Mouse (Mus musculus): ENCODE results near the gene Pah. TPM values are rescaled to one million over a fixed set of nuclear protein-coding genes. Genes with fewer than 3 reads are reported as not detected.

The Pah gene
- polyA plus RNA-seq, 1 experiment, result not detected

DNA sequence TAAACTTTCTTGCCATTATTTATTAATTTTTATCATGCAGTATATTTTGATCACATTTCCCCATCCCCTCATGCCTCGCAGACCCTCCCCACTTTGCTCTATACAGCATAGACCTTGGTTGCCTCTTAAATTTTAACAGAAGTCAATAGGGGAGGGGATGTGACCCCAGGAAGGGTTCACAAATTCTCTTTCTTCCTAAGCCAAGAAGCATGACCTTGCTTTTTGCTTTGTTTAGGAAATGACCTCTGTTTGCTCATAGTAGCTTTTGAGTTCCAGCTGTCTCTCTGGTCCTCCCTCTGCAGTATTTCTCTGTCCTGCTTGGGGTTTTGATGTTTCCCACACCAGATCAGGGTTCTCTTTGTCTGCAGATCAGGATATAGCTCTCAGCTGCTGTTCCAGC, 12.6 kb downstream of the Pah start:
- no peak for TF ChIP-seq POLR2A (IDR thresholded peaks at IDR 0.05; ENCODE audit: insufficient read depth, low read depth, low read length)
- no peak for TF ChIP-seq CTCF (IDR thresholded peaks at IDR 0.05; ENCODE audit: insufficient read depth, low read depth, low read length)
- WGBS, result 87% methylated on average over 1 of the region's 1 CpGs
- no peak overlapping the region for H3K27ac ChIP-seq (ENCODE audit: insufficient read depth, low read depth, low read length)
- no peak overlapping the region for H3K4me3 ChIP-seq (ENCODE audit: insufficient read depth, low read depth, low read length)
- H3K4me1 ChIP-seq (ENCODE audit: control insufficient read depth, insufficient read depth, low read length), result no peaks in the 10 kb centered on the region

DNA sequence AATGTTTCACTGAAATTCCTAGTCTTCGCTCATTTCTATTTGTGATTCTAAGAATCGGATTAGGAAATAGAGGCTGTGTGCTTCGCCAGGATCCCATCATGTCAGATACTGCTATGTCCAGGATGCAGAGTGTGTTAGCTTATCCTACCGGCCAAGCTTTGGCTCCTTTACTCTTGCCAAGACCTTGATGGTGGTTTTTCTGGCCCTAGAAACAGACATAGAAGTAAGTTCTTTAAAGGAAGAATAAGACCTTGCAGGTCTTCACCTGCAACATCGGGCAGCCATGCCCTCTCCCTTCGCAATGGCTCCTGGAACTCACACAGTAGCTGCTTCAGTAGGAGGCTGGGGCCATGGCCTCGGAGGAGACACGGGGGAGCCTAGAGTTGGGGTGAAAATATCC, 24.2 kb downstream of the Pah start:
- no peaks in the 10 kb centered on the region for H3K4me1 ChIP-seq (ENCODE audit: control insufficient read depth, insufficient read depth, low read length)
- 93% methylated on average over 8 of the region's 8 CpGs for WGBS

DNA sequence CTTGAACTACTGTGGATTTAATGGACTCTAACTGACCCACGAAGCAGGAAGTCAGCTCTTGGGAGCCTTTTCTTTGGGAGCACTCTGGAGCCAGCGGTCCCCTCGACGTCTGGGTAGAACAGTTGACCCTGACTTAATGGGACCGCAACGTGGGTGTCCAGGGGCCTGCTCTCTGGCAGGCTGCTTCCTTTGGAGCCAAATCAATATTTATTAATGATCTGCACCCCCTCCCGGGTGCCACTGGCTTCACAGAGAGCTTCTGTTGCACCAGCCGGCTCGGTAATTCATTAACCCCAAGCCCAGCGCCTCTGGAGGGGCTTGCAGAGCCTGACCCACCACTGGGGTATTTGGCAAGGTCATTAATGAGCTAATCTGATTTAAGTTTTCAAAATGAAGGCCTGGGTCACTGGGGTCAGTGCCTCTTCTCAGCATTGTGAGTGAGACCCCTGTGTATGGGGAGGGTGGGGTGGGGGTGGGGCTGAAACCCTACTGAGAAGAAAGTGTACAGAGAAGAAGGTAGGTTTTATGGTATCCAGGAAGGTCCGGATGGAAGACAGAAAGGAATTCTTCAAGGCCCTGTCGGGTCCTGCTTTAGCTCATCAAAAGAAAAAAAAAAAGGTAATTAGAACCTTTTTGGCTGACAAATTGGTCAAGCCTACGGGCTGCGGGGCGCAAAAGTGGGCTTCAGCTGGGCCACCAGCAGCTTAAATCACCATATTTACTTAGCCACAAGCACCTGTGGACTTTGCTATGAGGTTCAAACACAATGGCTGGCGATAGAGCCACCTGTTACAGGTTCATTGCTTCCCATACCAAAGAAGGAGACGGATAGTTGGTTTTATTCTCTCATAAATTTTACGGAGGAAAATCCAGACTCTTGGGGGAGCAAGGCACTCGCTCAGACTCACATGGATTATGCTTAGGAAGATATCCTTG, 25.0 kb downstream of the Pah start:
- Histone ChIP-seq H3K4me3 (ENCODE audit: insufficient read depth, low read depth, low read length) (no peak overlapping the region), H3K27ac (ENCODE audit: insufficient read depth, low read depth, low read length) (no peak overlapping the region), H3K4me1 (ENCODE audit: control insufficient read depth, insufficient read depth, low read length) (no peaks in the 10 kb centered on the region)
- 50% methylated on average over 19 of the region's 19 CpGs for WGBS
- no peak for TF ChIP-seq POLR2A (IDR thresholded peaks at IDR 0.05; ENCODE audit: insufficient read depth, low read depth, low read length)

More for the DNA sequence above, 24.2 kb downstream of the Pah start:
- no peak overlapping the region for H3K4me3 ChIP-seq (ENCODE audit: insufficient read depth, low read depth, low read length)
- H3K27ac ChIP-seq (ENCODE audit: insufficient read depth, low read depth, low read length), result no peak overlapping the region
- no peak for TF ChIP-seq CTCF (IDR thresholded peaks at IDR 0.05; ENCODE audit: insufficient read depth, low read depth, low read length)
- TF ChIP-seq POLR2A (IDR thresholded peaks at IDR 0.05; ENCODE audit: insufficient read depth, low read depth, low read length), result no peak

GRCm38 (mm10) chr10:87552726-87553125, 31.1 kb downstream of the Pah start:
- Histone ChIP-seq H3K4me3 (ENCODE audit: insufficient read depth, low read depth, low read length) (no peak overlapping the region), H3K4me1 (ENCODE audit: control insufficient read depth, insufficient read depth, low read length) (no peaks in the 10 kb centered on the region), H3K27ac (ENCODE audit: insufficient read depth, low read depth, low read length) (no peak overlapping the region)
- 0 out of 2 replicates have a peak, but pooled peaks have one; percentile 24 for TF ChIP-seq CTCF (IDR thresholded peaks at IDR 0.05; ENCODE audit: insufficient read depth, low read depth, low read length)
- TF ChIP-seq POLR2A (IDR thresholded peaks at IDR 0.05; ENCODE audit: insufficient read depth, low read depth, low read length), result no peak
- WGBS, result 32% methylated on average over 8 of the region's 8 CpGs

DNA sequence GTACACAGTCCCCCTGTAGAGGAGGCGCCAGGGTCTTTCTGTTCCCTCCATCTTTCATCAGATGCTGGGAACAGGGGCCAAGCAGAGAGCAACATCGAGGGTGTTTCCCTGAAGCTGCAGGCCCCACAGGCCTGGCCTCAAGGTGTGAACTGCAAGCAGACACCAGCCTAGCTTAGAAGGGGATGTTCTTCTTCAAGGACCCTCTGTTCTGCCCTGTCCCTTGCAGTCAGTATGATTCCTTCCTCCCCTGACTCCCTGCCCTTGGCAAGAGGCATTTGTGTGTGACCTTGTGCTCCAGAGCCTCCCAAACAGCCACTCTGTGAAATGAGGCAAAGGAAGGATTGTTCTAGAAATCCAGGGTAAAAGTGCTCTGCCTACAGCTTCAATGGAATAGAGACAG, 34.8 kb downstream of the Pah start:
- no peaks in the 10 kb centered on the region for H3K4me1 ChIP-seq (ENCODE audit: control insufficient read depth, insufficient read depth, low read length)
- TF ChIP-seq POLR2A (IDR thresholded peaks at IDR 0.05; ENCODE audit: insufficient read depth, low read depth, low read length) (no peak), CTCF (IDR thresholded peaks at IDR 0.05; ENCODE audit: insufficient read depth, low read depth, low read length) (no peak)
- no peak overlapping the region for H3K4me3 ChIP-seq (ENCODE audit: insufficient read depth, low read depth, low read length)
- no peak overlapping the region for H3K27ac ChIP-seq (ENCODE audit: insufficient read depth, low read depth, low read length)
- 88% methylated on average over 2 of the region's 2 CpGs for WGBS

DNA sequence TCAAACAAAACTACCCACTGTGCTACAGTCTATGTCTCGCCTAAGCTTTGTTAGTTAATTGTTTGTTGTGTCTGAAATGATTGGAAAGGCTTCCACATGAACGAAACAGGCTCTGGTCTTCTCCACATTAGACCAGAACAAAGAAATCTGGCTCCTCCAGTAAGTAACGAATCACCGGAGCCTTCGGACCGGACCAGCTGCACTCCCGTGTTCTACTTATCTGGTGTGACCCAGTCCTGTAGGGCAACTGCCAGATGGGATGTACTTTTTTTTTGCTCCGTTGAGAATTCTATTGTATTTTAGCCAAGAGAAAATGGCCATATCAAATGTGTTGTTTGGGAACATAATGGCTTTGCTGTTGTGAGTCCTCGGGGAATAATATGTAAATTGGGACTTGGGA, 42.2 kb downstream of the Pah start:
- Histone ChIP-seq H3K27ac (ENCODE audit: insufficient read depth, low read depth, low read length) (no peak overlapping the region), H3K4me1 (ENCODE audit: control insufficient read depth, insufficient read depth, low read length) (no peaks in the 10 kb centered on the region), H3K4me3 (ENCODE audit: insufficient read depth, low read depth, low read length) (no peak overlapping the region)
- WGBS, result 44% methylated on average over 9 of the region's 9 CpGs
- no peak for TF ChIP-seq POLR2A (IDR thresholded peaks at IDR 0.05; ENCODE audit: insufficient read depth, low read depth, low read length)
- TF ChIP-seq CTCF (IDR thresholded peaks at IDR 0.05; ENCODE audit: insufficient read depth, low read depth, low read length), result no peak

DNA sequence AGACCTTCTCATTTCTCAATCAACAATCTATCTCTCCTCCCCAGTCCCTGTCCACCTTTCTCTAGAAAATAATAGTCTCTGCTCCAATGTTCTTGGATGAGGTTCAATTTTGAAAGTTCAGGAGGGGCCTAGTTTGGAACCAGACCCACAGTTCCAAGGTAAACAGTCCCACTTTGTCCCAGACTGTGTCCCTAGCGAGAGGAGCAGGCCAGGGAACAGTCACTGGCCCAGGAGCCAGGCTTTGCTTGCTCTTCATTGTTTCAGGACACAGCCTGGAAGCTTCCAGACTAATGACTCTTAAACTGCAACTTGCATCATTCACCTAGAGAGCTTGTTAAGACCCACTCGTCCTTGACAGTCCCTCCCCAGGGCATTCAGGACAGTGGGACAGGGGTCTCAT, 44.1 kb downstream of the Pah start:
- H3K27ac ChIP-seq (ENCODE audit: insufficient read depth, low read depth, low read length), result no peak overlapping the region
- WGBS, result 78% methylated on average over 2 of the region's 2 CpGs
- no peaks in the 10 kb centered on the region for H3K4me1 ChIP-seq (ENCODE audit: control insufficient read depth, insufficient read depth, low read length)
- no peak overlapping the region for H3K4me3 ChIP-seq (ENCODE audit: insufficient read depth, low read depth, low read length)
- TF ChIP-seq CTCF (IDR thresholded peaks at IDR 0.05; ENCODE audit: insufficient read depth, low read depth, low read length) (no peak), POLR2A (IDR thresholded peaks at IDR 0.05; ENCODE audit: insufficient read depth, low read depth, low read length) (no peak)

DNA sequence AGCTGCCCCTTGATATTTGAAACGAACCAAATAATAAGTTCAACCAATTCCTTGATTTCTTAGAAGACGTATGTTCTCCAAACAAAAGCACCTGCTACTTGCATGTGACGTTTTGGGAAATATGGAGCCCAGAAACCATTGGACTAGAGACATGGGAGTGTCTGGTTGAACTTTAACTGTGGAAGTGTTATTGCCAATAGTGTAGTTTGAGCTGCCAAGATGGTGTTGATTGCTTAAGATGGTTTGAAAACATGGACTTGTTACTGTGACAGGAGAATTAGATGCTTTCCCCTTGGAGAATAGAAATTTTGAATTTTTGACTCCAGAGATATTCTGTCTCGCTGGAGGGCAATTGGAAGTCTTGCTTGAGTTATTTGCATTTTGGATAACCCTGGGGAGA, 50.9 kb downstream of the Pah start:
- H3K4me1 ChIP-seq (ENCODE audit: control insufficient read depth, insufficient read depth, low read length), result no peaks in the 10 kb centered on the region
- no peak overlapping the region for H3K4me3 ChIP-seq (ENCODE audit: insufficient read depth, low read depth, low read length)
- TF ChIP-seq POLR2A (IDR thresholded peaks at IDR 0.05; ENCODE audit: insufficient read depth, low read depth, low read length), result no peak
- TF ChIP-seq CTCF (IDR thresholded peaks at IDR 0.05; ENCODE audit: insufficient read depth, low read depth, low read length), result no peak
- 84% methylated on average over 4 of the region's 4 CpGs for WGBS
- no peak overlapping the region for H3K27ac ChIP-seq (ENCODE audit: insufficient read depth, low read depth, low read length)

DNA sequence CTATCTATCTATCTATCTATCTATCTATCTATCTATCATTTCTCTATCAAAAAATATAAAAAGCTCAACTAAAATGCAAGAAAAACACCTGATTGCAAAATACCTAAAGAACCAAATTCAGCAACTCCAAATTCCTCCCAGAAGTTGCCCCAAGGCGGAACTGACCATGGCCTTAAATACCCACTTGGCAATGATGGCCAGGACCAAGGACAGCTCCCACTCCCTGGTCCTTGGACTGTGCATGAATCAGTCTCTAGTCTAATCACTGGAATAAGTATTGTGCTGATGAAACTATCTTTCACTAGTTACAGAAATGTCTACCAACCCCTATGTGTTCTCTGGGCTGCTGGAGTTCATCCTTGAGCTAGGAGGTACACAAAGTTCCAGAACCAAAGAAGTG, 65.1 kb downstream of the Pah start:
- WGBS, result 84% methylated on average over 1 of the region's 1 CpGs
- TF ChIP-seq POLR2A (IDR thresholded peaks at IDR 0.05; ENCODE audit: insufficient read depth, low read depth, low read length), result no peak
- TF ChIP-seq CTCF (IDR thresholded peaks at IDR 0.05; ENCODE audit: insufficient read depth, low read depth, low read length), result no peak
- H3K4me1 ChIP-seq (ENCODE audit: control insufficient read depth, insufficient read depth, low read length), result no peaks in the 10 kb centered on the region
- H3K27ac ChIP-seq (ENCODE audit: insufficient read depth, low read depth, low read length), result no peak overlapping the region
- H3K4me3 ChIP-seq (ENCODE audit: insufficient read depth, low read depth, low read length), result no peak overlapping the region
